Mouse (Mus musculus) embryonic fibroblast, embryonic 13.5 days (primary cell): ENCODE data around the gene Xrn2.

ENCODE experiments used
- CTCF ChIP-seq: IDR thresholded peaks from 2 replicates; pipeline ENCODE4 v1.5.1; 2011; ENCODE audit warnings: mild to moderate bottlenecking, control low read depth, low read length, moderate library complexity, borderline replicate concordance; ENCODE audit not compliant: insufficient read depth
- POLR2A ChIP-seq: IDR thresholded peaks from 2 replicates; pipeline ENCODE4 v1.6.1; 2011; ENCODE audit warnings: low read depth, mild to moderate bottlenecking, control low read depth, low read length, moderate library complexity

DNA sequence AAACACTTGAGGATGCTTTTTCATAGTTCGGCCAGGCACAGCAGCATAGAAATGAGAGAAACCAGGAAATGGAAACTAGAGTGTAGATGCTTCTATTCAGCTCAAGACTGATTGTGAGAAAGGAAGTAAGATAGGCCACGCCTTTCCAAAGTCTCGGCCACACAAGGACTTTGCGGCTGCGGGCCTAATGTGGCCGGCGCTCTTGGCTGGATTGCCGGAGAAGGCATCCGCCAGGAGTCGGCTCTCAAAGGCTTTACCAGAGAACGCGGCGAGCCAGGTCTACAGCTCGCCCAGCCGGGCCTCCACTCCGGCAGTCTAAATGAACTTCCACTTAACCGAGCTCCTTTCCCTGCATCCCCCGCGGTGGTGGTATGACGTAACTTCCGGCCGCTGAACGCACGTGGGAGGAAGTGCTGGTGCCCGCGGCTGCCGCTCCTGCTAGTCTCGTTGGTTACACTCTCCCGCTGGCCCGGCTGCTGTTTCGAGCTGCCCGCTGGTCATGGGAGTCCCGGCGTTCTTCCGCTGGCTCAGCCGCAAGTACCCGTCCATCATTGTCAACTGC lies at the start of gene Xrn2:
- no peak for TF ChIP-seq CTCF
- peak; percentile 67 for TF ChIP-seq POLR2A
